Mouse (Mus musculus): ENCODE data around the gene Lor. TPM values are rescaled to one million over a fixed set of nuclear protein-coding genes. Genes with fewer than 3 reads are reported as not detected.

The Lor gene
- polyA plus RNA-seq, 1 experiment from 2014 or later: 1.1 TPM

- WGBS: 1% methylated on average over 74 of the region's 76 CpGs
- Histone ChIP-seq H3K9me3 (ENCODE audit: control insufficient read depth) (no peaks in the 10 kb centered on the region), H3K36me3 (ENCODE audit: control insufficient read depth, insufficient read depth) (no peaks in the 10 kb centered on the region), H3K27ac (ENCODE audit: low read depth, low read length) (no peak overlapping the region), H3K4me3 (ENCODE audit: low read depth, low read length) (peak overlapping the region; percentile 76), H3K9ac (ENCODE audit: low read depth, low read length) (peak overlapping the region; percentile 62), H3K27me3 (replicated peaks; ENCODE audit: control insufficient read depth, insufficient read depth, low read length) (peaks cover 23% of the 10 kb centered on the region; the same call in 1 of the 2 replicates), H3K4me2 (replicated peaks; ENCODE audit: low read depth) (peak overlapping the region; percentile 99), H3K4me1 (replicated peaks; ENCODE audit: control insufficient read depth, insufficient read depth, low read length) (no peaks in the 10 kb centered on the region)
- TF ChIP-seq CTCF (IDR thresholded peaks at IDR 0.05; ENCODE audit: low read depth): no peak
- peak; percentile 63 for ATAC-seq
These were observed 1.5 kb downstream of the Lor start for GRCm38 (mm10) chr3:92081285-92081931.

- H3K27ac ChIP-seq (ENCODE audit: low read depth, low read length): peak overlapping the region; percentile 70
- WGBS: under 1% methylated on average over 60 of the region's 82 CpGs
- H3K36me3 ChIP-seq (ENCODE audit: control insufficient read depth, insufficient read depth): no peaks in the 10 kb centered on the region
- peak overlapping the region; percentile 99 for H3K4me2 ChIP-seq (replicated peaks; ENCODE audit: low read depth)
- H3K9me3 ChIP-seq (ENCODE audit: control insufficient read depth): no peaks in the 10 kb centered on the region
- peaks cover 23% of the 10 kb centered on the region; the same call in 1 of the 2 replicates for H3K27me3 ChIP-seq (replicated peaks; ENCODE audit: control insufficient read depth, insufficient read depth, low read length)
- peak; percentile 46 for TF ChIP-seq CTCF (IDR thresholded peaks at IDR 0.05; ENCODE audit: low read depth)
- peak overlapping the region; percentile 76 for H3K4me3 ChIP-seq (ENCODE audit: low read depth, low read length)
- peak overlapping the region; percentile 62 for H3K9ac ChIP-seq (ENCODE audit: low read depth, low read length)
- ATAC-seq: peak; percentile 91
- no peaks in the 10 kb centered on the region for H3K4me1 ChIP-seq (replicated peaks; ENCODE audit: control insufficient read depth, insufficient read depth, low read length)
These were observed 2.3 kb downstream of the Lor start for GRCm38 (mm10) chr3:92080462-92081284.

- no peak overlapping the region for H3K9ac ChIP-seq (ENCODE audit: low read depth, low read length)
- H3K4me1 ChIP-seq (replicated peaks; ENCODE audit: control insufficient read depth, insufficient read depth, low read length): no peaks in the 10 kb centered on the region
- 49% methylated on average over 6 of the region's 6 CpGs for WGBS
- TF ChIP-seq CTCF (IDR thresholded peaks at IDR 0.05; ENCODE audit: low read depth): peak; percentile 79
- H3K27ac ChIP-seq (ENCODE audit: low read depth, low read length): no peak overlapping the region
- no peak overlapping the region for H3K4me2 ChIP-seq (replicated peaks; ENCODE audit: low read depth)
- no peaks in the 10 kb centered on the region for H3K36me3 ChIP-seq (ENCODE audit: control insufficient read depth, insufficient read depth)
- no peaks in the 10 kb centered on the region for H3K9me3 ChIP-seq (ENCODE audit: control insufficient read depth)
- no peak for ATAC-seq
- no peaks in the 10 kb centered on the region for H3K27me3 ChIP-seq (replicated peaks; ENCODE audit: control insufficient read depth, insufficient read depth, low read length)
- no peak overlapping the region for H3K4me3 ChIP-seq (ENCODE audit: low read depth, low read length)
These were observed 32.4 kb downstream of the Lor start for GRCm38 (mm10) chr3:92050382-92051054.

GRCm38 (mm10) chr3:92033892-92034291 lies 49.0 kb downstream of the Lor start:
- no peak overlapping the region for H3K9ac ChIP-seq (ENCODE audit: low read depth, low read length)
- no peak overlapping the region for H3K4me3 ChIP-seq (ENCODE audit: low read depth, low read length)
- no peaks in the 10 kb centered on the region for H3K27me3 ChIP-seq (replicated peaks; ENCODE audit: control insufficient read depth, insufficient read depth, low read length)
- H3K27ac ChIP-seq (ENCODE audit: low read depth, low read length): no peak overlapping the region
- H3K9me3 ChIP-seq (ENCODE audit: control insufficient read depth): no peaks in the 10 kb centered on the region
- H3K4me2 ChIP-seq (replicated peaks; ENCODE audit: low read depth): no peak overlapping the region
- no peak for ATAC-seq
- no peaks in the 10 kb centered on the region for H3K36me3 ChIP-seq (ENCODE audit: control insufficient read depth, insufficient read depth)
- H3K4me1 ChIP-seq (replicated peaks; ENCODE audit: control insufficient read depth, insufficient read depth, low read length): no peaks in the 10 kb centered on the region
- WGBS: 41% methylated on average over 1 of the region's 1 CpGs
- TF ChIP-seq CTCF (IDR thresholded peaks at IDR 0.05; ENCODE audit: low read depth): no peak

GRCm38 (mm10) chr3:92033203-92033602 lies 49.7 kb downstream of the Lor start:
- ATAC-seq: no peak
- no peaks in the 10 kb centered on the region for H3K27me3 ChIP-seq (replicated peaks; ENCODE audit: control insufficient read depth, insufficient read depth, low read length)

More at GRCm38 (mm10) chr3:92033203-92033602, 49.7 kb downstream of the Lor start:
- no peaks in the 10 kb centered on the region for H3K4me1 ChIP-seq (replicated peaks; ENCODE audit: control insufficient read depth, insufficient read depth, low read length)
- WGBS: 49% methylated on average over 2 of the region's 2 CpGs
- no peaks in the 10 kb centered on the region for H3K36me3 ChIP-seq (ENCODE audit: control insufficient read depth, insufficient read depth)
- H3K9ac ChIP-seq (ENCODE audit: low read depth, low read length): no peak overlapping the region
- no peak overlapping the region for H3K27ac ChIP-seq (ENCODE audit: low read depth, low read length)
- H3K4me3 ChIP-seq (ENCODE audit: low read depth, low read length): no peak overlapping the region
- no peak overlapping the region for H3K4me2 ChIP-seq (replicated peaks; ENCODE audit: low read depth)
- no peaks in the 10 kb centered on the region for H3K9me3 ChIP-seq (ENCODE audit: control insufficient read depth)
- TF ChIP-seq CTCF (IDR thresholded peaks at IDR 0.05; ENCODE audit: low read depth): peak; percentile 16; the same call in 1 of the 2 replicates

Small RNA genes within 50 kb of the gene (microRNA-seq; reads per million reads assigned to microRNA genes)
- not detected for gene Gm25145

Other genes with a start within 250 kb of the Lor start
- not detected in 2 replicates for gene Pglyrp3, start 68.6 kb downstream of the Lor start, polyA plus RNA-seq (2015; fragmentation: Nextera tagmentation; extraction: Ambion mirVana)
- gene Prr9, start 40.8 kb upstream of the Lor start, polyA plus RNA-seq (2015; fragmentation: Nextera tagmentation; extraction: Ambion mirVana): not detected in 2 replicates
- gene Lelp1, start 59.6 kb upstream of the Lor start, polyA plus RNA-seq (2015; fragmentation: Nextera tagmentation; extraction: Ambion mirVana): not detected in 2 replicates
- 13.2 and 13.6 TPM in 2 replicates for gene Sprr2a1, start 132.7 kb upstream of the Lor start, polyA plus RNA-seq (2015; fragmentation: Nextera tagmentation; extraction: Ambion mirVana)
- gene Sprr2a2, start 132.8 kb upstream of the Lor start, polyA plus RNA-seq (2015; fragmentation: Nextera tagmentation; extraction: Ambion mirVana): 810 and 957 TPM in 2 replicates
- gene Sprr2a3, start 202.3 kb upstream of the Lor start, polyA plus RNA-seq (2015; fragmentation: Nextera tagmentation; extraction: Ambion mirVana): 38.8 and 45.1 TPM in 2 replicates
- gene Sprr2b, start 233.5 kb upstream of the Lor start, polyA plus RNA-seq (2015; fragmentation: Nextera tagmentation; extraction: Ambion mirVana): not detected in 2 replicates

Measured in intestine, postnatal 0 days (tissue).